Mouse (Mus musculus) neutrophil, adult 5-6 weeks (primary cell): Measurements from ENCODE around the gene Pla2g6. TPM values are rescaled to one million over a fixed set of nuclear protein-coding genes. Genes with fewer than 3 reads are reported as not detected.

Experiments used
- ATAC-seq: fragments of 151-379, 151-347 bp; 2 replicates; pipeline ENCODE4 v1.8.0; 2017; ENCODE audit warnings: mild to moderate bottlenecking, moderate TSS enrichment; ENCODE audit not compliant: insufficient number of reproducible peaks, poor library complexity, low FRiP score, severe bottlenecking; ENCODE audit errors: extremely low read depth
- total RNA-seq: library from RNA; stranded (forward); fragments of 200-1000 nt; gene quantifications from 2 replicates; pipeline ENCODE4 v1.2.3, GENCODE M21; 2017

Pla2g6 gene
- total RNA-seq, 1 experiment from 2014 or later: 5.5 TPM

GRCm38 (mm10) chr15:79258521-79258920 is 69.7 kb downstream of the Pla2g6 start:
- no peak for ATAC-seq

GRCm38 (mm10) chr15:79254661-79255060 is 73.5 kb downstream of the Pla2g6 start, which contains the start of gene Slc16a8:
TSS of gene Slc16a8 (minus strand) at chr15:79254761.
- ATAC-seq: no peak

GRCm38 (mm10) chr15:79252580-79252979 is 75.6 kb downstream of the Pla2g6 start:
- ATAC-seq: no peak

- ATAC-seq: no peak
These were observed 76.3 kb downstream of the Pla2g6 start for GRCm38 (mm10) chr15:79251781-79252491.

GRCm38 (mm10) chr15:79251168-79251567 is 77.0 kb downstream of the Pla2g6 start:
- ATAC-seq: no peak

GRCm38 (mm10) chr15:79250236-79250635 is 78.0 kb downstream of the Pla2g6 start:
- ATAC-seq: no peak

GRCm38 (mm10) chr15:79245321-79245720 is 82.9 kb downstream of the Pla2g6 start:
- no peak for ATAC-seq

- no peak for ATAC-seq
These were observed 83.9 kb downstream of the Pla2g6 start for GRCm38 (mm10) chr15:79244071-79244893.

GRCm38 (mm10) chr15:79243234-79244042 is 84.8 kb downstream of the Pla2g6 start:
- ATAC-seq: peak; percentile 94

GRCm38 (mm10) chr15:79242574-79243233 is 85.5 kb downstream of the Pla2g6 start:
- ATAC-seq: no peak

GRCm38 (mm10) chr15:79238036-79238435 is 90.2 kb downstream of the Pla2g6 start:
- ATAC-seq: no peak

Other genes starting within 250 kb of the Pla2g6 start
- gene Micall1, start 219.5 kb downstream of the Pla2g6 start, total RNA-seq: 31.8 and 32.7 TPM in 2 replicates
- gene Polr2f, start 187.4 kb downstream of the Pla2g6 start, total RNA-seq: 27.9 and 42.8 TPM in 2 replicates
- gene 1700088E04Rik, start 187.1 kb downstream of the Pla2g6 start, total RNA-seq: 0.12 and 0.49 TPM in 2 replicates
- not detected in 2 replicates for gene Sox10, start 163.2 kb downstream of the Pla2g6 start, total RNA-seq
- gene Pick1, start 99.2 kb downstream of the Pla2g6 start, total RNA-seq: 16.1 and 16.2 TPM in 2 replicates
- gene Gm49486, start 99.0 kb downstream of the Pla2g6 start, total RNA-seq: 1.0 and 1.1 TPM in 2 replicates
- gene Slc16a8, start 73.6 kb downstream of the Pla2g6 start, total RNA-seq: not detected in 2 replicates
- not detected in 2 replicates for gene Baiap2l2, start 42.9 kb downstream of the Pla2g6 start, total RNA-seq
- 2.7 and 3.4 TPM in 2 replicates for gene Maff, start 18.2 kb upstream of the Pla2g6 start, total RNA-seq
- gene Tmem184b, start 75.2 kb upstream of the Pla2g6 start, total RNA-seq: 22.8 and 29.3 TPM in 2 replicates
- 83.1 and 92.8 TPM in 2 replicates for gene Csnk1e, start 127.2 kb upstream of the Pla2g6 start, total RNA-seq
- not detected in 2 replicates for gene Kcnj4, start 176.9 kb upstream of the Pla2g6 start, total RNA-seq
- not detected in 2 replicates for gene Kdelr3, start 188.0 kb upstream of the Pla2g6 start, total RNA-seq
- 371 and 386 TPM in 2 replicates for gene Ddx17, start 218.4 kb upstream of the Pla2g6 start, total RNA-seq